Mouse (Mus musculus) heart, adult 2 months (tissue): ENCODE measurements at regions not wholly inside any gene's neighbourhood (a gene's known extent, or its start where the extent isn't known, plus 50 kb on each side); places are given as distances from the start of the nearest gene placed in this dataset.

Experiments used
- CTCF ChIP-seq: fragments of 200-600 bp; IDR thresholded peaks from 2 replicates; pipeline ENCODE4 v1.8.1; 2022; ENCODE audit warnings: antibody characterized with exemption, mild to moderate bottlenecking, moderate library complexity
- POLR2A ChIP-seq: fragments of 200-500 bp; IDR thresholded peaks from 2 replicates; pipeline ENCODE4 v1.6.1; 2011; ENCODE audit warnings: mild to moderate bottlenecking, low read depth, low read length, control low read depth; ENCODE audit not compliant: insufficient read depth

GRCm38 (mm10) chr4:154782291-154782690, 55.0 kb upstream of the Ttc34 start:
- TF ChIP-seq POLR2A (no peak), CTCF (no peak)
